Mouse (Mus musculus) naive thymus-derived CD4-positive, alpha-beta T cell, adult 2 months (primary cell): ENCODE data around the gene Mme.

Experiments used
- DNase-seq: peaks from one replicate; pipeline ENCODE4 v3.0.0-alpha.2; 2011; ENCODE audit warnings: low read depth

Mme gene

GRCm38 (mm10) chr3:63241099-63241587 lies at the start of gene Mme:
TSS of gene Mme (plus strand) at chr3:63241537.
- no peak for DNase-seq

GRCm38 (mm10) chr3:63196565-63196964 lies 44.8 kb upstream of the Mme start:
- no peak for DNase-seq

DNA sequence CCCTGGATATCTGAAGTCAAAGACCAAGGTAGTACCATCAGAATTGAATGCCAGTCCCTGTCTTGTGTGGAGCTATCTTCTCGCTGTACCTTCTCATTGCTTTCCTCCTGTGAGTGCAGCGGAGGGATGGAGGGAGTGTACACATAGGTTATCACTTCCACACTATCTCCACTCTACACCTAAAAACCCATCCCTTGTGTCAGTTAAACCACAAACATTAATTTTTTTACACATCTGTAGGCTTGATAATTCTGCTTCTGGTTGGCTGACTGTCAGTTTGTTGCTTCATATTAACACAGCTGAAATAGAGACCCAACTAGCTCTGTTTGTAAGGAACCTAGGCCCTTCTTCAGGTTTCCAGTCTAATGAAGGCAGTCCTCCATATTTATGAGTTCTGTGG lies 43.3 kb upstream of the Mme start:
- no peak for DNase-seq

- no peak for DNase-seq
These were observed 19.3 kb upstream of the Mme start for GRCm38 (mm10) chr3:63221867-63222591.

- no peak for DNase-seq
These were observed 17.7 kb upstream of the Mme start for GRCm38 (mm10) chr3:63223676-63224075.

DNA sequence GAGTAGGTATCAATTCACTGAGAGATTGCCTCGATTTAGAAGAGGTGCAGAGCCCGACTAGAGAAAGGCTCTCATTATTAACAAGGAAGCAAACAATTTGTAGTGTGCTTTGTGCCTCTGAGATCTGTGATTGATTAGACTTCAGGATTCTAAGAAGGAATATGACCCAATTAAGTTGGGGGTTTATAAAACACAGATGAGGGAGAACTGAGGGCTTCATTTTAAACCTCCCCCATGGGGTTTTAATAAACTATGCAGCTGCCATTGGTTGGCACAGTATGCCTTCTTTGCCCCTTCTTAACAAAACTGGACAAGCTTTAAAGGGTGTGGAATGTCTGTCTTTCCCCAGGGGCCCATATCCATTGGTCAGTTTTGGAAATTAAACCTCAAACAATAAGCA lies 5.4 kb upstream of the Mme start:
- DNase-seq, result no peak

DNA sequence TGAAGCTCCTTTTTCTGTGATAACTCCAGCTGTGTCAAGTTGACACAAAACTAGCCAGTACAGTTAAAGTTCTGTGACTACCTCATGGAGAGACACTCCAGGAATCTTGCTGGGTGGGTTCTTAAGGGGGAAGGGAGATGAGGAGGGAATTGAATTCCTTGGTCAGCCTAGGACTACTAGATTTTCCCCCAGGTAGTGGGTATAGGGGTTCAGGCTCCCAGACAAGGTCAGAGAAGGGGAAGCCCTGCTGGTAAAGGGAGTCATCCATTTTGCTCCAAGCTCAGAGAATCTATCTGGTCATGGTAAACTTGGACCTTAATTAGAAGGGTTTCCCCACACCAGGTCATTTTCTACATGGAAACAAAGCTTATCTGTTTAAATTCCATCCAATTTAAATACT lies 2.4 kb downstream of the Mme start:
- no peak for DNase-seq

GRCm38 (mm10) chr3:63272091-63272490 lies 30.8 kb downstream of the Mme start:
- no peak for DNase-seq

- no peak for DNase-seq
These were observed 53.0 kb downstream of the Mme start for GRCm38 (mm10) chr3:63294316-63294715.

DNA sequence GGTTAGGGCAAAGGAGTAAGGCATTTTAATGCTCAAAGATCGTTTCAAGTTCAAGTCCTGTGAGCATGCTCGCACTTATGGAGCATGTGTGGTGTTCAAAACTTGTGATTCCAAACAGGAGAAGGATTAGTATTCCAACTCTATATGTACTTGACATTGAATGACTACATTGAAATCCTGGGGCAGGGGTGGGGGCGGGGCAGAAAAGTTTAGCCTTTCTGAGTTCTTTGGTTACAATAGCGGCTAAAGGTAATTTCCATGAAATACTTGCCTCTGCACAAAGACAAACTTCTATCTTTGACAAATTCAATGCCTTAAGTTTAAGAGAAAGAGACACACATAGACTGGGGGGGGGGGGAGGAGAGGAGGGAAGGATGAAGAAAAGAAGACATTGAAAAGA lies 53.5 kb downstream of the Mme start:
- DNase-seq, result no peak

GRCm38 (mm10) chr3:63295237-63295636 lies 53.9 kb downstream of the Mme start:
- no peak for DNase-seq

DNA sequence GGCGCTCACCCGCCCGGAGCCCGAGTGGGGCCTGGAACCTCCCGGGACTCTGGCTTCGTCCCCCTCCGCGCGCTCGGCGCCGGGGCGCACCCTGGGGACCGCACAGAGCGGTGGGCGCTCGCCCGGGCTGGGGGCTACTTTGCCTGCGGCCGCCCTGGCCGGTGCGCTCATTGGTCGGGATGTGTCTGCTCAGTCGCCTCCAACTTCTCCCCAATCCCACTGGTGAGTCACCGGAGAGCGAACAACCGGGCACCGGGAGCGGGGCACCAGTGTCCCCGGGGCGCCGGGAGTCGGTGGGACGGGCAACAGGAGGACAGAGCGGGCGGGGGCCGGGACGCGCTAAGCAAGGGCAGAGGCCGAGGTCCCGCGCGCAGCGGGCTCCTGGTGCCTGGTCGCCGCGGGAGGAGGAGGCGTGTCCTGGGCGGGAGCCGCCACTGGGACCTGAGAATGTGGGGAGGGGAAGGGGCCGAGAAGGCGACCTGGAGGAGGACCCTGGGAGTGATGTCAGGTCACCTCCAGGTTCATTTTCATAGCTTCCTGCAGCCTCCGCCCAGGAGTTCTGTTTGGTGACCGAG lies 54.4 kb downstream of the Mme start:
- DNase-seq, result no peak

- DNase-seq, result no peak
These were observed 55.1 kb downstream of the Mme start for GRCm38 (mm10) chr3:63296411-63296810.

GRCm38 (mm10) chr3:63297787-63298186 lies 56.5 kb downstream of the Mme start:
- no peak for DNase-seq

- DNase-seq, result no peak
These were observed 73.9 kb downstream of the Mme start for GRCm38 (mm10) chr3:63315211-63315760.

- DNase-seq, result no peak
These were observed 76.2 kb downstream of the Mme start for GRCm38 (mm10) chr3:63317496-63317895.

- no peak for DNase-seq
These were observed 84.3 kb downstream of the Mme start for GRCm38 (mm10) chr3:63325615-63326014.

DNA sequence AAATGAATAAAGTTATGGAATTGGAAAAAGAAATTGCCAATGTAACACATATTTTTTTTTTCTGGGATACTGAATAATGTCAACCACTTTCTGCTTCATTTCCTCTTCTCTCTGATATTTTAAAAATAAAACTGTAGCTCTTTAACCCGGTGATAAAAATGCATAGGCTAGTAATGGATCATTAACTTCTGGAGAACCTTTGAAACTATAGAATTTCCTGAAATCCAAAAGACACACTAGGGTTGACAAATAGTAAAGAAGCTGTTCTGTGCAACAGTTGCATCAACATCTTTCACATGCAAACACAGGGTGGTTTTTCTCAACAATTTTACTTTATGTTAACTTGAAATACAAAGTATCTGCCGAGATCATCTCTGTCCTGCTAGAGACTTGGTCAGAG lies 98.8 kb downstream of the Mme start:
- DNase-seq, result no peak

GRCm38 (mm10) chr3:63340546-63340945 lies 99.2 kb downstream of the Mme start:
- DNase-seq, result no peak

DNA sequence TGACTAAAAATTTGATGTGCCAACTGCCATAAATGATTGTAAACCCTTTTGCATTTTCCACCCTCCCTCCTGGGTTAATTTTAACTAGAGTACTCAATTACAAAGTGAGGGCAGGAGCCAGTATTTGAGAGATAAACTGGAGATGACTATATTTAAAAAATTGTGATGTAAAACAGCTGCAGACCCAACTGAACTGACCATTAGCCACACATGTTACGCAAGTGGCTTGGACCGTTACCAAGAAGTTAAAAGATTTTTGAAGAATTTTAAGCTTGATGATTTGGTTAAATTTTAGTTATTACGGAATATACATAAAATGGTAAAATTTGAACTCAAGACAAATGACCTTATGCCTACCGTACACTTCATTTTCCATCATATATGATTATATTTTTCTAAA lies 100.1 kb downstream of the Mme start:
- DNase-seq, result no peak

- DNase-seq, result no peak
These were observed 103.7 kb downstream of the Mme start for GRCm38 (mm10) chr3:63344998-63345397.

DNA sequence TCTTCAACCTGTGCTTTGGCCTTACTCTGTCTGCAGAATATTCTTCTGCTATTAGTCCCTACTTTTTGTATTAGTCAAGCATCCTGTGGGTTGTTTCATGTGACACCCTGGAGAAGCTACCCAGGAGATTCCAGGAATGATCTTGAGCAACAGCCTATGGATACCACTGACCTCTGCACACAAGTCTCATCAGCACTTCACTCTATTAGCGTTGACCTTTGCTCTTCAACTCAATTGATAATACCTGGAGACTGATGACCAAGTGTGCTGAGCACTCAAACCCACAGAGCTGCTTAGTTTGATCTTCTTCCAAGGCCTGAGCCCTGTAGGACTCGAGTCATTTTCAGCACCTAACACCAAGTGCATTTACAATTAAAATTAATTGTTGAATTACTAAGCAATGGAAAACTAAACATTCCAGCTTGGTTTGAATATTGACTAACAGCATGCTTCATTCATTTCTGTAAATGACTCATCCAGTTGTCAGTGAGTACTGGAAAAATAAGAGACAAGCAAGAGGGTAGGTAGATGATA lies 107.6 kb downstream of the Mme start:
- no peak for DNase-seq

DNA sequence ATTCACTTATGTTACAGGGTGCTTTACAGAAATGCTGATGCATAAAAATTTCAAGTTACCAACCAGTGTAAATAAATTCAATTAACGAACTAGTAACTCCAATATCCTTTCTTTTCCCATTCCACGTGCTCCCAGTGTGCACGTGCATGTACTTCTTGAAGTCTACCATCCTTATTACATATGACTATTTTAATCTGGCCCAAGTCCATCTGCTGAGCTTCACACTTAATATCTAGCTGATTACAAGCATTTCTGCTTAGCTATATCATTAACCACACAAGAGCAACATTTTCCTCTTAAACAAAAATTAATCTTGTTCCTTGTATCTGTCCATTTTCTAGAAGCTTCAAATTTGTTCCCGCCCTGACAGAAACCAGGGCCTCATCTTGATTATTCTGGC lies 108.9 kb downstream of the Mme start:
- DNase-seq, result no peak
